Mouse (Mus musculus) C2C12 (cell line): ENCODE measurements around the gene Plcb4.

ENCODE experiments used
- CTCF ChIP-seq: IDR thresholded peaks from one replicate; pipeline ENCODE4 v1.5.1; 2011; ENCODE audit not compliant: control insufficient read depth, insufficient read depth, insufficient read length
- FOSL1 ChIP-seq: IDR thresholded peaks from one replicate; pipeline ENCODE4 v1.8.0; 2011; ENCODE audit warnings: mild to moderate bottlenecking, low read length; ENCODE audit not compliant: poor library complexity, insufficient read depth, severe bottlenecking
- USF1 ChIP-seq: IDR thresholded peaks from one replicate; pipeline ENCODE4 v1.6.1; 2011; ENCODE audit warnings: low read depth, mild to moderate bottlenecking, control low read depth, moderate library complexity

- no peak for TF ChIP-seq CTCF
- TF ChIP-seq USF1, result no peak
- no peak for TF ChIP-seq FOSL1
These were observed 260.8 kb downstream of the Plcb4 start for GRCm38 (mm10) chr2:135919641-135920040.
